Mouse (Mus musculus): ENCODE measurements around the gene Nkpd1.

Gene Nkpd1

DNA sequence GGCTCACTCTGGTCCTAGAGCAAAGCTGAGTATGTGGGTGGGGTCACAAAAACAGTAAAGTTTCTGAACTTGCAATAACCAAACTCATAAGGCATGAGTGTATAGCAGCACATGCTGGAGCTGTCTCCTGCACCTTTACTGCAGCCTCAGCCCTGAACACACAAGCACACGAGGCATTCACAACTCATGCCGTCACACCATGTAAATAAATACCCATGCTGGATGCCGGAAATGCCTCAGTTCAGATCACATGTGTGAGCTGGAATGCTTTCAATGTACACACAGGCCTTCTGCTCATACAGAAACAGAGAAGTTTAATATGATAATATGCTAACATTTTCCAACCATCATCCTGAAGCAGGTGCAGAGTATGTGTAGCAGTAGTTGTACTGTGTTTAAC lies 28.4 kb downstream of the Nkpd1 start:
- no peak for DNase-seq (ENCODE audit: low read depth)

GRCm38 (mm10) chr7:19547344-19547969 lies 29.8 kb downstream of the Nkpd1 start:
- DNase-seq (ENCODE audit: low read depth): no peak

GRCm38 (mm10) chr7:19549394-19549793 lies 31.8 kb downstream of the Nkpd1 start:
- DNase-seq (ENCODE audit: low read depth): no peak

GRCm38 (mm10) chr7:19551634-19552033 lies 34.0 kb downstream of the Nkpd1 start:
- DNase-seq (ENCODE audit: low read depth): no peak

DNA sequence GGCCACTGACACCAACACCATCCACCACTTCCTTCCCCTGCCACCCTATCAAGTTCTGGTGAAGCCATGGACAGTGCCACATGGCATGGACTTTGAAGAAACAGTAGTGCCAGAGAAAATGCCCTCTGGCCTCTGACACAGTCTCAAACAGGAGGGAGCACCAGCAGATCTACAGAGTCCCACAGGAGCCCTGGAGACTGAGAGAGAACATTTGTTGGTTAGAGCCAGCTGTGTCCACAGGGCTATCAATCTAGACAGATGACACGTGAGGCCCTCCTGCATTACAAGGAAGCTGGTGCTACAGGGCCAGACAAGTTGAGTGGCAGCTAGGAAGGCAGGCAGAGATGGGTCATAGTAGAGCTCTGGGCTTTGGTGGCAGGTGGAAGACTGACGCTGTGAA lies 34.8 kb downstream of the Nkpd1 start:
- DNase-seq (ENCODE audit: low read depth): peak; percentile 37

GRCm38 (mm10) chr7:19554168-19554567 lies 36.5 kb downstream of the Nkpd1 start:
- no peak for DNase-seq (ENCODE audit: low read depth)

DNA sequence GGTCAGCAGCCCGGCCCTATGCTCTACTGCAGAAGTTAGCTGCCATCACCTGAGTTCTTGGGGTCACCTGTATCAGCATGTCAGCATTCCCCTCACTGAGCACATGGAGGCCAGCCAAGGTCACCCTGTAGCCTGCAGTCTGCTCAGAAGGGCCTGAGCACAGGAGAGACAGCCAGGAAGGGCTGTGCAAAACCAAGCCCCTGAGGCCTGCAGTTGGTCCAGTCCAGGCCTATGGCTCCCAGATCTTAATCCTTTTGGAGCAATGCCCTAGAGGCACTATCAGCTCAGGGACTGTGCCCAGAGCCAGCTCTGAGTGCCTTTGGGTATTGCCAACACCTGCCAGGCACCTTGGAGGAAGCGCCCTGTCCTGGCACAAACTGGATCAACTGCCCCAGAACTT lies 39.4 kb downstream of the Nkpd1 start:
- DNase-seq (ENCODE audit: low read depth): no peak

DNA sequence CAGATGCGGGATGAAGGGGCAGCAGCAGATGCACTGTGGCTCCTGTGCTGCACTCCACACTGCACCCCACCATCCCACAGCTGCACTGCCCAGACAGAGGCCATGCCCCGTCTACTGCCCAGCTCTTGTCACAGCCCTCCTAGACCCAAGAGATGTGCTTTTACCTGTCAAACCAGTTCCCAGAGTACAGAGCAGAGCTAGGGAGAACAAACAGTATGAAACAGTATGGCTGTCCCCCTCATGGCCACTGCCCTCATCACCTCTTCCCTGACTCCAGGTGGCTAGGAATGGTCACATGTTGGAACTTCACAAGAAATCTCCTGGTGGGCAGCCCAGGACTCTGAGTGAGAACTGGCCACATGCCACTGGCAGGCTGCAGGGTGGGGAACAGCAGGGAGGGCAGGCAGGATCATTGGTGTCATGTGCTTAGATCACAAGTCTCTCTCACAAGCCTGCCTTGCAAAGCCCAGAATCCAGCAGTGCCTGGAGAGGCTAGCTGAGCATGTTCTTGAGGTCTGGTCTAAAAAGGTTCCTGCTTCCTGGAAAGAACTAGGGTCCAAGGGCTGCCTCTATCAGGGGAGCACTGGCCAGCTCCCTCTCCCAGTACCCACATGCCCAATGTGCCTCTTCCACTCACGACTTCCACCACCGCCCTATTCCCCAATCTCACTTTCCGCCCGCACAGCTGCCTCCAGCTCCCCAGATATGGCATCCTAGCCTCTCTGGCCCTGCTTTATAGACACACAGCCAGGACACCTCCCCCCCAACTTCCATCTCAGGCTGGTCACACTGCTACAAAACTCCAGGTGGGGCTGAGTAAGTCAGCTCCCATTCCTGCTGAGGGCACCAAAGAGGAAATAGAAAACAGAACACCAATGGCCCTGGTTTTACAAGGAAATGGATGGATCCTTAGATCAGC lies 40.6 kb downstream of the Nkpd1 start:
- no peak for DNase-seq (ENCODE audit: low read depth)

DNA sequence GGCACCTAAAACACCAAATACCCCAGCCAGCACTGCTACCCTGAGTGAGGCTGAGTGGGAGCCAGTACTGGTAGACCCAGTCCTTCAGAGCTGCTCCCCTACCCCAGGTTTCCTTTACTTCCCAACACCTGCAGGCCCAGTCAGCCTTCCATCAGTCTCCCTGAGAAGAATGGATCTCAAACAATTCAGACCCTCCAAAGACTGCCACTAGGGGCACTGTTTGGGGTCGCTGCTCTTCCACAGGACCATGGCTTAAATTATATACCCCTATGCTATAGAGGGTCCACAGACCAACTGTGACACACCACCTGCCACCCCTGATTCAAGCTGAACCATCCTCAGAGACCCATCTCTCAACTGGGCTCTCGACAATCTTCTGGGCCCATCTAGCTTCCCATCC lies 41.3 kb downstream of the Nkpd1 start:
- peak; percentile 29 for DNase-seq (ENCODE audit: low read depth)

GRCm38 (mm10) chr7:19560491-19561260 lies 43.0 kb downstream of the Nkpd1 start:
- peak; percentile 52 for DNase-seq (ENCODE audit: low read depth)

DNA sequence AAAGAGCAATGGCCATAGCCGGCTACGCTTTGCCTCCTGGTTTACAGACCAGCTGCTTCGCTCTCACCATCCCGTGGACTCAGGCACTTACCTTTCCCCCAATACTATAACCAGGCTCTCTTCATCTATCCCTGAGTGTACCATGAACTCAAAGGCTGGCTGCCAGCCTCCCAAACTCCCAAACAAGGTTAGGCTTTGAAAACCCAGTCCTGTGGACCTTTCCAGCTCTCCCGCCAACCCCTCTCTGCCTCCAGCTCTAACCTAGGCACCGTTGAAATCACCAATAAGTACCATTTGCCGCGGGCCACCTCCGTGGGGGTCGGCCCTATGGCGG lies 43.8 kb downstream of the Nkpd1 start:
- peak; percentile 23 for DNase-seq (ENCODE audit: low read depth)

GRCm38 (mm10) chr7:19561765-19562642 lies 44.4 kb downstream of the Nkpd1 start:
- peak; percentile 97 for DNase-seq (ENCODE audit: low read depth)

DNA sequence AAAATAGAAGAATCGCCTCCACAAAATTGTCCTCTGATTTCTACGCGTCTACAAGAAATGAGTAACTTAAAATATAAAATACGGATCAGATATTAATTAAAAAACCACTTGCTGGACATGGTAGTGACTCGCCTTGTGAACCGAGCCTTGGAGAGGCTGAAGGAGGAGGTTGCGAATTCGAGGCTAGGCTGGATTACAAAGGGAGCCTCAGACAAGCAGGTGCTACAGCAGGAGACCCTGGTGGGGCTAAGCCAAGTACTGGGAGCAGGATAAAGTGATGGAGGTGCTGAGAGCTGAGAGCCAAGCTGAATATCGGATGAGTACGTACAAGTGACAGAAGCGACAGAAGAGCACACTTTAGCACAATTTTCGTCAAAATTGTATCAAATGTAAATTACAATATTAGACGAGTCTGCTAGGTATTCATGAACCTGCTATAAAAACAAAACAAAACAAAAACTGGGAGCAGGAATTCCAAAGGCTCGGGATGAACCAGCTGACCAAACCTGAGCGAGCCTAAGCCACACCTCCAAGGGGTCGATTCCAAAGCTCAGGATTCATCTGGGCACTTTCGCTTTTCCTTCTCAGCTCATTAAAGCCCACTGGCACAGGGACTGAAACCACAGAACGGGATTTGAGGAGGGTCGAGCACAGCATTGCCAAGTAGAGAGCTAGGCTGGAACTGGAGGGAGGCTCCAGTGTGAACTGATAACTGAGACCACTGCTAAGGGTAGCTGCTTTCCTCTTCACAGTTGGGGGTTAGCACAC lies 45.2 kb downstream of the Nkpd1 start, which contains the start of gene Ppp1r37:
Ppp1r37 (minus strand) TSS at position 434 of the 768 bp plus-strand sequence.
- peak; percentile 20 for DNase-seq (ENCODE audit: low read depth)

DNA sequence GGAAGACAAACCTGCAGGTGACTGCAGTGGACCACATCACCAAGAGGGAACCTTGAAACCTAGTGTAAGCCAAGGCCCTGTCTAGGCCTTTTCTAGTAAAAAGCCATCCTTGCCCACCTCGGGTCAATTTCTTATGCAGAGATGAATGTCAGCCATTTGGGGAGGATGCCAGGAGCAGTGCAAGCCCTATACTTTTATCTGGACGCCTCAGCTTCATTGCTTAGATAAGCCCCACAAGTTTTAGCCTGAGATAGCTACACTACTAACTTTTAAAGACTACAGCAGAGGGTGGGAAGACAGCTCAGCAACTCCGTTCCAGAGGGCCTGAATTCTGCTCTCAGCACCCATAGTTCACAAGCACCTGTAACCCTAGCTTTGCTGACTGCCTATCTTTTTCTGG lies 46.2 kb downstream of the Nkpd1 start:
- DNase-seq (ENCODE audit: low read depth): no peak

DNA sequence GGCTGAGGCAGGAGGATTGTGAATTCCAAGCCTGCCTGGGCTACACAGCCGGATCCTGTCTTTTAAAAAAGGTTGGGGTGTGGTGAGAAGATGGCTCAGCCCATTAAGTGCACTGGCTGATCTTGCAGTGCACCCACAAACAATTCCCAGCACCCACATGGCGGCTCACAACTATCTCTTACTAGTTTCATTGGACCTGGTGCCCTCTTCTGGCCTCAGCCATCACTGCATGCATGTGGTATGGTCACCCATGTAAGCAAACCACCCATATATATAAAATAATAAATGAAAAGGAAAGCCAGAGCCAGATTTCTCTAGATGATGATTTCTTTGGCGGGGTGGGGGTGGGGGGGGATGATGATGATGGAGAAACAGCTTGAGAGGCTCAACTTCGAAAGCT lies 46.8 kb downstream of the Nkpd1 start:
- DNase-seq (ENCODE audit: low read depth): peak; percentile 55

DNA sequence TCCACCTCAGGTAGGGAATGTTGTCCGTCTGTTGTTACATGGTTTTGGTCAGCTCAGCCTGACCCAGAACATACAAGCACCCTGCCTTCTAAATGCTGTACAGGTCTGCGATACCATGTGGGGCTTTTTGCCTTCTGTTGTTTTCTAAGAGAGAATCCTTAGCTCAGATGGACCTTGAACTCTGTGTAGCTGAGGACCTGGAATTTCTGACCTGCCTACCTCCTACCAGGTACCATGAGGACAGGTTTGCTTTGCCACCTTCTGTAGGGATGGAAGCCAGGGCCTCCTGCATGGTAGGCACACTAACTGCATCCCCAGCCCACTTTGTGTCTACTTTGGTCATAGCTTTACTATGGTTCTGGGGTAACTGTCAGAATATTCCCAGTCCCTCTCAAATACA lies 48.2 kb downstream of the Nkpd1 start:
- DNase-seq (ENCODE audit: low read depth): no peak

DNA sequence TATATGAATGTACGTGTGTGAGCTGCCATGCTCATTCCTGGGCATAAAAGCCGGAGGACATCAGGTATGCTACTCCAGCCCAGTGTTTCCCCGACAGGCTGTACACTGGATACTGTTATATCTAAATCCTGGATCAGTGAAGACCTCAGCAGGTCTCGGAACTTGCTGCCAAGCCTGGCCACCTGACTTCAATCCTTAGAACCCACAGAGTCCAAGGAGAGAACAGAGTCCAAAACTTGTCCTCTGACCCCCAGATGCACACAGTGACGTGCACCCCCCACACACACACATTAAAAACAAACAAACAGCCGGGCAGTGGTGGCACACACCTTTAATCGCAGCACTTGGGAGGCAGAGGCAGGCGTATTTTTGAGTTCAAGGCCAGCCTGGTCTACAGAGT lies 49.8 kb downstream of the Nkpd1 start:
- no peak for DNase-seq (ENCODE audit: low read depth)

- DNase-seq (ENCODE audit: low read depth): no peak
Measured at GRCm38 (mm10) chr7:19569647-19570046, 52.0 kb downstream of the Nkpd1 start.

DNA sequence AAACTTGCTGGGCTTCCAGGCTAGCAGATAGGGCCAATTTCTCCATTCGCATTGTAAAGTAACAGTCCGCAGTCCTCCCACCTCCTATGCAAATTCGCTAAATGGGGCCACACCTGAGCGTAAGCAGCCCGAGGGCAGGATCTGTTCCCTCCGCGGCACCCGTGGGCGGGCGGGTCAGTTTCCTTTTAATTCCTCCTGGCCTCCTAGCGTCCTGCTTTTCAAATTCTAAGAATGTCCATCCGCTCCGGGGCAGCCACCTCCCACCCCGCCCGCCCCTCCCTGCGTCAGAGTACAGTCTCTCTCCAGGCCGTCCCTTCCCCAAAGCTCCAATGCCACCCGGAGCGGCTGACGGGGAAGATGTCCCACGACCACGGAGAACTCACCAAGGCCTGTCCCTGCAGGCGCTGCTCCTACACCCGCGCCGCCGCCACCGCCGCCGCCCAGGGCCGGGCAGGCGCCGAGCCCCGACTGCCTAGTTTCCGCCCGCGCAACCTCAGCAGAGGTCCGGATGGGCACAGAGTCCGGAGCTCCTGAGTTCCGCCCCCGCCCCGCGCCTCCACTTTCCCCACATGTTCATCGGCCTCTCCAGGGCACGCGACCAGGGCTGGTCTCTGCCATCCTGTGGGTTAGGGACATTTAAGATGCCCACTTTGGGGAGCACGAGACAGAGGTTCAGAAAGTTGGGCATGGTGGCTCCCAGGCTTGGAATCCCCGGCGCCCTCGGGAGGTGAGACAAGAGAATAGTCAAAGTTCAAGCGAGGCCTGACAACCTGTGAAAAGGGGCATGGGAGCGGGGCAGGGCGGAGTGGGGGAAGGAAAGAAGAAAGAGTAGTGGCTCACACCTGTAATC lies 55.5 kb downstream of the Nkpd1 start:
- peak; percentile 85 for DNase-seq (ENCODE audit: low read depth)

DNA sequence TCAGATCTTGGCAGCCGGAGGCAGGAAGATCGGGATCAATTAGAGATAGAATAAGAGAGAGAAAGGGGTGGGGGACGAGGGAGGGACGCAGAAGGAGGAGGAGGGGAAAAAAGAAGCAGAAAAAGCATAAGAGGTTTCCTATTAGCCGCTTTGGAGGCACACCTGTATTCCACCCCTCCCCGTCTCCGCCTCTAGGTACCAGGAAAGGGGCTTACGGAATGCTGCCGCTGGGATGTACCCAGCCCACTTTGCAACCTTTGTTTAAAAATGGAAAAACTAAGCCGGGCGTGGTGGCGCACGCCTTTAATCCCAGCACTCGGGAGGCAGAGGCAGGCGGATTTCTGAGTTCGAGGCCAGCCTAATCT lies 56.1 kb downstream of the Nkpd1 start:
- DNase-seq (ENCODE audit: low read depth): no peak
